Mouse (Mus musculus): ENCODE data around the gene Cpd.
A peak's percentile ranks its signal among the peaks of the same experiment; 100 is the strongest.

The Cpd gene

GRCm38 (mm10) chr11:76789252-76789651, 57.6 kb downstream of the Cpd start:
- DNase-seq (ENCODE audit: low read depth, low spot score): peak; percentile 73

- DNase-seq (ENCODE audit: low read depth, low spot score): no peak
These were observed 71.3 kb downstream of the Cpd start for GRCm38 (mm10) chr11:76775533-76775932.

DNA sequence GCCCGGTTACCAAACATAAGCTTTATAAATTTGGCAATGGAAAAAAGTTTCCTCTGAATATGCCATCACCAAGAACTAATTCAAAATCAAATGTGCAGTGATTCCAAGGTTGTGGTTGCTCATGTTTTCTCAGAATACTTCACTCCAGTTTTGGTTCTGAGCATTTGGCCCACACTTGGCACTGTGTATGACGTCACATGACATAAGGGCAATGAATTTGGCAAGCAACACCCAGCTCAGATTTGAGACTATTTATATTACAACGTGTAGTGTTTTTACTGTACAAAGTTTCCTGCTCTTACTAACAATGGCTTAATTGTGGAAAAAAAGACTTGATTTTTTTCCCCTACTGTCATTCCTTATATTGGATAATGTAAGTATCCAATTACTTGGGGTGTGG, 73.0 kb downstream of the Cpd start:
- DNase-seq (ENCODE audit: low read depth, low spot score): no peak

GRCm38 (mm10) chr11:76770566-76770965, 76.3 kb downstream of the Cpd start:
- no peak for DNase-seq (ENCODE audit: low read depth, low spot score)

DNA sequence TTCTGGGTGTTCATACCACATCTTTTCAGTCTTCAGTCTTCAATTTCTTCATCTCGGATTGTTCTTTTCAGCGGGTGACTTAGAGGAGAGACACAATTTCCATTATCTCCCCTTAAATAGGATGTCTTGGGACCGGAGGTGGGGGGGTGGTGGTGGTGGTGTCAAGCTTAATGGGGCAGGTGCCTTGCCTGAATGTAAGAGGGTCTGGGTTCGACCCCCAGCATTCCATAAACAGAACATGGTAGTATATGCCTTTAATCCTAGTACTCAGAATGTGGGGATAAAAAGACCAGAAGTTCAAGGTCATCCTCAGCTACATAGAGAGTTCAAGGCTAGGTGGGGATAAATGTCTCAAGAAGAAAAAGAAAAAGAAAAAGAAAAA, 83.1 kb downstream of the Cpd start:
- no peak for DNase-seq (ENCODE audit: low read depth, low spot score)

GRCm38 (mm10) chr11:76763053-76763740, 83.6 kb downstream of the Cpd start, which contains the start of gene Gosr1:
Gosr1 (minus strand) TSS chr11:76763579.
- DNase-seq (ENCODE audit: low read depth, low spot score): peak; percentile 98

DNA sequence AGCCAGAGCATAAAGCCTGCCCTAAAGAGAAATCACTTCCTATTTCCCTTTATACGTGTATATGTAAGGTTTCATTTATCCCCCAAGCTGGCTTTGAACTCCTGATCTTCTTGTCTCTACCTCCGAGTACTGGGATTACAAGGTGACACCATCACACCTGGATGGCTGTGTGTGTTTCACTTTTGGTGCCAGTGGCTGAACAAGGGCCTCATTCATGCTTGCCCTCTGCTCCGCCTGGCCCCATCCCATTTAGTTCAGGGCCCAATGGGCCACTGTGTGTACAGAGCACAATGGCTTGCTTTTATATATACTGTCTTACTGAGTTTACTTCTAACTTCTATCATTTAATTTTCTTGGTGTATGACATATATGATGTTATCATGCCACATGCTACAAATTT, 94.5 kb downstream of the Cpd start:
- DNase-seq (ENCODE audit: low read depth, low spot score): no peak

GRCm38 (mm10) chr11:76748819-76749218, 98.0 kb downstream of the Cpd start:
- DNase-seq (ENCODE audit: low read depth, low spot score): no peak

DNA sequence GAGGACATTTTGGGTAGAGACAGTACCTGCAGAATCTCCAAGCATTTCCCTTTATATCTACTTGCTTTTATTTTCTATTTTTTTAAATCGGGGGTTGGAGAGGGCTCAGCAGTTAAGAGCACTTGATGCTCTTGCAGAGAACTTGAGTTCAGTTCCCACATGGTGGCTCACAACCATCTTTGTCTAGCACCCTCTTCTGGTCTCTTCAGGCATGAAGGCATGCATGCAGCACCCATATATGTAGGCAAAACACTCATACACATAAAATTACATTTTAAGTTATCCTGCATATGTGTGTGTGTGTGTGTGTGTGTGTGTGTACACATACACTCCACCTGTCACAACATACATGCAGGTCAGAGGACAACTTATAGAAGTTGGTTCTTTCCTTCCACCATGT, 100.9 kb downstream of the Cpd start:
- DNase-seq (ENCODE audit: low read depth, low spot score): no peak

- DNase-seq (ENCODE audit: low read depth, low spot score): no peak
These were observed 102.3 kb downstream of the Cpd start for GRCm38 (mm10) chr11:76744550-76744949.

DNA sequence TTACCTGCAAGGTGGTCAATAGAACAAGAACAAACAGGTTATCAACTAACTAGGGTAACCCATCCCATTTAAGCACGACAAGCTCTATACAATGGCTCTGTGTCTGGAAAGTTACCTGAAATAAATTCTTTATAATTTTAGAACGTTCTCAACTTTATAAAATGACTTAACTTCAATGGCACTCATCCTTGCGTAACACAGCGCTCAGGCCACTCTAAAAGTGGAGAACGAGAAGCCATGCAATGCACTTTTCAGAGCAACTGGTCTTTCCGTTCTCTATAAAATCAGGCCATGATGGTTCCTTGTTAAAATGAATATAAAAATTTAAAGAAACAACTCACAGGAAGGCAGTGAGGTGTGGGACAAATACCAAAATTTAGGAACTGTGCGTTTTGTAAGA, 104.3 kb downstream of the Cpd start:
- no peak for DNase-seq (ENCODE audit: low read depth, low spot score)

- DNase-seq (ENCODE audit: low read depth, low spot score): no peak
These were observed 107.7 kb downstream of the Cpd start for GRCm38 (mm10) chr11:76739125-76739524.

- DNase-seq (ENCODE audit: low read depth, low spot score): no peak
These were observed 111.0 kb downstream of the Cpd start for GRCm38 (mm10) chr11:76735753-76736324.

GRCm38 (mm10) chr11:76734560-76734959, 112.3 kb downstream of the Cpd start:
- DNase-seq (ENCODE audit: low read depth, low spot score): peak; percentile 51

GRCm38 (mm10) chr11:76730650-76731049, 116.2 kb downstream of the Cpd start:
- no peak for DNase-seq (ENCODE audit: low read depth, low spot score)
